Mouse (Mus musculus) ES-Bruce4 (cell line): ENCODE measurements around the gene Csf2rb2.

Experiments used
- CTCF ChIP-seq: IDR thresholded peaks from one replicate; pipeline ENCODE4 v1.8.1; 2011; ENCODE audit warnings: low read depth, low read length
- POLR2A ChIP-seq: IDR thresholded peaks from one replicate; pipeline ENCODE4 v1.8.1; 2011; ENCODE audit warnings: low read length; ENCODE audit not compliant: insufficient read depth

DNA sequence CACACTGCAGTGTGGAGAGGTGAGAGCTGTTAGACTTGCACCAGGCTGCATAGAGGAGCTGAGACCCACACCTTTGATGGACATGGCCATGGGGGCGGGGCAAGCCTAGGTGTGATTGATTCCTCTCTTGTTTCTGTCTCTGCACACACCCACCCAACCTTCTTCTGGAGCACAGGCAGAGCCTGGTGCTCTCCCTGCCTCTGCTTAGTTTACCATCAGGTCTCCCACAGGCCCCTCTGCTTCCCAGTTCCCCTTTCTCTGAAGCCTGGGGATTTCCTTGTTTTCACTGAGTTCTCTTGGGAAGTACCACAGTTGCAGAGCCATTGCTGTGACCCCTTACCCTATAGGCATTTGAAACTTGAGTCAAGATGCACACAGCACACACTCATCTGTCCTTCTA, 7.0 kb downstream of the Csf2rb2 start:
- TF ChIP-seq CTCF (no peak), POLR2A (no peak)
